Mouse (Mus musculus) Patski (cell line): ENCODE data around the gene Slc35c1. TPM values are rescaled to one million over a fixed set of nuclear protein-coding genes. Genes with fewer than 3 reads are reported as not detected.
A peak's percentile ranks its signal among the peaks of the same experiment; 100 is the strongest.

Source experiments
- ATAC-seq: fragments of 100-300 bp; one replicate; pipeline ENCODE4 v1.8.0; 2021
- CTCF ChIA-PET: fragments of 350-600 bp; sonication (Branson Sonifier 250); formaldehyde crosslinking; loops from one replicate; lab custom pipeline; 2022; ENCODE audit warnings: inconsistent platforms; lab: Charles Lee
- POLR2A ChIA-PET: fragments of 350-600 bp; sonication (Branson Sonifier 250); formaldehyde crosslinking; loops from one replicate; lab custom pipeline; 2022; ENCODE audit warnings: antibody characterized with exemption, inconsistent platforms; lab: Charles Lee
- DNase-seq: peaks from one replicate; pipeline ENCODE4 v3.0.0-alpha.2; 2011; ENCODE audit warnings: low read depth, low spot score
- H3K27me3 ChIP-seq: fragments of 371-371 bp; one replicate; pipeline ENCODE4 v1.5.1; 2021
- CTCF ChIP-seq: fragments of 100-300 bp; IDR thresholded peaks from one replicate; pipeline ENCODE4 v1.5.1; 2021
- in situ Hi-C: fragments of 300-500 bp; cut with MboI; formaldehyde crosslinking; loops from 3 replicates; pipeline ENCODE4 v1.11.1; 2018; ENCODE audit warnings: low pct_unique_long_range_greater_than_20kb, mixed read lengths
- polyA plus RNA-seq: library from polyadenylated mRNA; unstranded; gene quantifications from one replicate; pipeline ENCODE4 v1.2.3, GENCODE M21; 2021

The Slc35c1 gene
- polyA plus RNA-seq, 1 experiment from 2014 or later, result 11.0 TPM

- in situ Hi-C loops, result loop anchor here (10.0 to 25.0 kb wide), 2 partner anchors 146 to 453 kb away; partner anchors contain the start of gene Dgkz
- ChIA-PET POLR2A (no interaction called here), CTCF (interaction anchor here (0.9 to 1.5 kb wide), 2 partner anchors 9 to 108 kb away, joined by 3 read pairs; no protein-coding TSS in a partner anchor)
- H3K27me3 ChIP-seq, result peaks cover 7% of the 10 kb centered on the region
- no peak for TF ChIP-seq CTCF
- DNase-seq (no peak), ATAC-seq (no peak)
These were observed 19.9 kb downstream of the Slc35c1 start for GRCm38 (mm10) chr2:92440432-92440831.

GRCm38 (mm10) chr2:92438567-92438966, 21.8 kb downstream of the Slc35c1 start:
- H3K27me3 ChIP-seq, result peaks cover 7% of the 10 kb centered on the region
- ChIA-PET CTCF (interaction anchor here (1.2 to 2.3 kb wide), 8 partner anchors 11 to 236 kb away, joined by 3 to 15 read pairs (median 3); no protein-coding TSS in a partner anchor), POLR2A (interaction anchor here (0.7 kb wide), 1 partner anchor 75 kb away, joined by 4 read pairs; no protein-coding TSS in a partner anchor)
- in situ Hi-C loops, result loop anchor here (25.0 kb wide), 1 partner anchor 451 kb away; the partner anchor contains the start of gene Dgkz
- DNase-seq (no peak), ATAC-seq (no peak)
- no peak for TF ChIP-seq CTCF

- H3K27me3 ChIP-seq, result peaks cover 7% of the 10 kb centered on the region
- DNase-seq (peak; percentile 58), ATAC-seq (peak; percentile 15)
- TF ChIP-seq CTCF, result peak; percentile 93
- in situ Hi-C loops, result loop anchor here (25.0 kb wide), 1 partner anchor 451 kb away; the partner anchor contains the start of gene Dgkz
- CTCF ChIA-PET, result interaction anchor here (1.1 to 2.3 kb wide), 9 partner anchors 12 to 236 kb away, joined by 3 to 15 read pairs (median 3); no protein-coding TSS in a partner anchor
- POLR2A ChIA-PET, result interaction anchor here (0.7 kb wide), 1 partner anchor 74 kb away, joined by 4 read pairs; no protein-coding TSS in a partner anchor
These were observed 22.5 kb downstream of the Slc35c1 start for GRCm38 (mm10) chr2:92437875-92438274.

GRCm38 (mm10) chr2:92437366-92437765, 23.0 kb downstream of the Slc35c1 start:
- peaks cover 7% of the 10 kb centered on the region for H3K27me3 ChIP-seq
- ChIA-PET CTCF (interaction anchor here (1.1 to 2.3 kb wide), 7 partner anchors 12 to 235 kb away, joined by 3 to 15 read pairs (median 3); no protein-coding TSS in a partner anchor), POLR2A (no interaction called here)
- no peak for DNase-seq
- ATAC-seq, result no peak
- in situ Hi-C loops, result loop anchor here (25.0 kb wide), 1 partner anchor 450 kb away; the partner anchor contains the start of gene Dgkz
- no peak for TF ChIP-seq CTCF

- ATAC-seq (no peak), DNase-seq (no peak)
- CTCF ChIA-PET, result interaction anchor here (1.4 kb wide), 1 partner anchor 139 kb away, joined by 3 read pairs; no protein-coding TSS in a partner anchor
- no peak for TF ChIP-seq CTCF
- in situ Hi-C loops, result loop anchor here (25.0 kb wide), 1 partner anchor 448 kb away; the partner anchor contains the start of gene Dgkz
- peaks cover 3% of the 10 kb centered on the region for H3K27me3 ChIP-seq
- POLR2A ChIA-PET, result no interaction called here
These were observed 25.3 kb downstream of the Slc35c1 start for GRCm38 (mm10) chr2:92435023-92435422.

- no peak for ATAC-seq
- no peak for TF ChIP-seq CTCF
- DNase-seq, result no peak
- POLR2A ChIA-PET, result no interaction called here
- H3K27me3 ChIP-seq, result peaks cover 2% of the 10 kb centered on the region
- CTCF ChIA-PET, result no interaction called here
- in situ Hi-C loops, result loop anchor here (5.0 to 25.0 kb wide), 2 partner anchors 57 to 447 kb away; partner anchors contain the start of gene Dgkz
These were observed 26.0 kb downstream of the Slc35c1 start for GRCm38 (mm10) chr2:92434375-92434745.

GRCm38 (mm10) chr2:92433578-92434374, 26.6 kb downstream of the Slc35c1 start, which contains the start of gene Cry2:
TSS of gene Cry2 (minus strand) at chr2:92434043.
- TF ChIP-seq CTCF, result no peak
- DNase-seq (peak; percentile 83), ATAC-seq (peak; percentile 83)
- POLR2A ChIA-PET, result interaction anchor here (0.8 to 3.1 kb wide), 3 partner anchors 45 to 60 kb away, joined by 5 to 18 read pairs (median 6); partner anchors contain the start of genes Large2 and Pex16
- CTCF ChIA-PET, result interaction anchor here (1.3 to 1.9 kb wide), 3 partner anchors 12 to 59 kb away, joined by 3 to 4 read pairs (median 3); partner anchors contain the start of gene Large2
- in situ Hi-C loops, result loop anchor here (5.0 to 25.0 kb wide), 2 partner anchors 56 to 446 kb away; partner anchors contain the start of gene Dgkz
- H3K27me3 ChIP-seq, result no peaks in the 10 kb centered on the region

GRCm38 (mm10) chr2:92432299-92433295, 27.7 kb downstream of the Slc35c1 start:
- CTCF ChIA-PET, result interaction anchor here (1.3 to 1.9 kb wide), 3 partner anchors 11 to 57 kb away, joined by 3 to 4 read pairs (median 3); partner anchors contain the start of gene Large2
- DNase-seq, result no peak
- ATAC-seq, result no peak
- H3K27me3 ChIP-seq, result no peaks in the 10 kb centered on the region
- POLR2A ChIA-PET, result interaction anchor here (0.8 to 3.1 kb wide), 4 partner anchors 11 to 58 kb away, joined by 5 to 18 read pairs (median 6); partner anchors contain the start of genes Large2 and Pex16
- TF ChIP-seq CTCF, result no peak
- in situ Hi-C loops, result loop anchor here (5.0 to 25.0 kb wide), 2 partner anchors 55 to 445 kb away; partner anchors contain the start of gene Dgkz
